Mouse (Mus musculus) CH12.LX (cell line): ENCODE results near the gene Tm4sf1. TPM values are rescaled to one million over a fixed set of nuclear protein-coding genes. Genes with fewer than 3 reads are reported as not detected.

Experiments
- DNase-seq: peaks from one replicate; pipeline ENCODE4 v3.0.0-alpha.2; 2013; ENCODE audit errors: extremely low read depth
- H3K27ac ChIP-seq: 2 replicates; pipeline ENCODE4 v1.5.1; 2012; ENCODE audit warnings: low read depth, mild to moderate bottlenecking, control low read depth, moderate library complexity; ENCODE audit not compliant: insufficient read depth
- H3K27me3 ChIP-seq: replicated peaks from 2 replicates; pipeline ENCODE3; 2012; ENCODE audit warnings: inconsistent platforms
- H3K36me3 ChIP-seq, 2 experiments: replicated peaks in 1 of 2; 2 replicates each; pipeline versions ENCODE3 to v1.6.1; 2012; ENCODE audit warnings: inconsistent platforms in 1 of 2, low read length in 1 of 2, mild to moderate bottlenecking in 1 of 2, mixed read lengths in 1 of 2, moderate library complexity in 1 of 2; ENCODE audit not compliant: control insufficient read depth in 1 of 2, insufficient read depth in 1 of 2
- H3K4me1 ChIP-seq, 2 experiments: 2 replicates each; pipeline ENCODE4 v1.6.1; 2012; ENCODE audit warnings: inconsistent platforms in 1 of 2, moderate library complexity in 1 of 2; ENCODE audit not compliant: insufficient read depth in 2 of 2, control insufficient read depth in 1 of 2
- H3K4me2 ChIP-seq: 2 replicates; pipeline ENCODE4 v1.6.1; 2012; ENCODE audit warnings: low read depth, mild to moderate bottlenecking, control low read depth; ENCODE audit not compliant: poor library complexity, insufficient read depth, severe bottlenecking
- H3K4me3 ChIP-seq, 3 experiments: fragments of 150-350 bp in 1 of 3; sonication (generic) in 1 of 3; replicated peaks in 1 of 3; 2 replicates each; pipeline versions ENCODE3 to v1.5.1; 2011 to 2012; ENCODE audit warnings: low read depth in 2 of 3, low read length in 2 of 3, mild to moderate bottlenecking in 2 of 3, moderate library complexity in 2 of 3, control low read depth in 1 of 3, improper control_type of control experiment in 1 of 3, inconsistent platforms in 1 of 3, mixed read lengths in 1 of 3; ENCODE audit not compliant: poor library complexity in 1 of 3
- H3K79me2 ChIP-seq: replicated peaks from 2 replicates; pipeline ENCODE4 v1.6.1; 2012; ENCODE audit warnings: mild to moderate bottlenecking, moderate library complexity; ENCODE audit not compliant: control insufficient read depth, poor library complexity, insufficient read depth, severe bottlenecking; ENCODE audit errors: extremely low read depth
- H3K9ac ChIP-seq: 2 replicates; pipeline ENCODE4 v1.6.1; 2012; ENCODE audit warnings: low read depth, mild to moderate bottlenecking, control low read depth, moderate library complexity; ENCODE audit not compliant: insufficient read depth
- H3K9me3 ChIP-seq: replicated peaks from 2 replicates; pipeline ENCODE3; 2012; ENCODE audit warnings: low read length, inconsistent platforms, mixed read lengths
- BHLHE40 ChIP-seq: IDR thresholded peaks from 2 replicates; pipeline ENCODE4 v1.6.1; 2011; ENCODE audit warnings: mild to moderate bottlenecking, low read depth, low read length, improper control_type of control experiment
- CHD1 ChIP-seq: IDR thresholded peaks from 2 replicates; pipeline ENCODE4 v1.6.1; 2012; ENCODE audit warnings: low read depth, low read length, improper control_type of control experiment, inconsistent platforms
- CHD2 ChIP-seq: IDR thresholded peaks from 2 replicates; pipeline ENCODE4 v1.6.1; 2011; ENCODE audit warnings: low read length, improper control_type of control experiment
- CTCF ChIP-seq, 2 experiments: IDR thresholded peaks in 1 of 2; conservative IDR thresholded peaks in 1 of 2; 2 replicates each; pipeline ENCODE4 v1.5.1; 2011 to 2012; ENCODE audit warnings: low read depth in 2 of 2, low read length in 2 of 2, improper control_type of control experiment in 1 of 2, inconsistent platforms in 1 of 2, mild to moderate bottlenecking in 1 of 2, moderate library complexity in 1 of 2
- ELF1 ChIP-seq: IDR thresholded peaks from 2 replicates; pipeline ENCODE4 v1.6.1; 2014; ENCODE audit warnings: low read depth, mild to moderate bottlenecking, inconsistent platforms, low read length, improper control_type of control experiment
- ETS1 ChIP-seq: conservative IDR thresholded peaks from 2 replicates; pipeline ENCODE4 v1.6.1; 2012; ENCODE audit warnings: low read depth, mild to moderate bottlenecking, inconsistent platforms, low read length, improper control_type of control experiment, moderate library complexity
- GABPA ChIP-seq: IDR thresholded peaks from 2 replicates; pipeline ENCODE4 v1.6.1; 2012; ENCODE audit warnings: low read depth, low read length, improper control_type of control experiment, inconsistent platforms; ENCODE audit not compliant: insufficient replicate concordance
- HCFC1 ChIP-seq: IDR thresholded peaks from 2 replicates; pipeline ENCODE4 v1.6.1; 2012; ENCODE audit warnings: low read depth, mild to moderate bottlenecking, inconsistent platforms, low read length, improper control_type of control experiment
- IRF4 ChIP-seq: IDR thresholded peaks from 2 replicates; pipeline ENCODE4 v1.6.1; 2014; ENCODE audit warnings: low read depth, mild to moderate bottlenecking, inconsistent platforms, low read length, improper control_type of control experiment
- JUND ChIP-seq: conservative IDR thresholded peaks from 2 replicates; pipeline ENCODE4 v1.6.1; 2011; ENCODE audit warnings: low read depth, low read length, improper control_type of control experiment
- KAT2A ChIP-seq: IDR thresholded peaks from 2 replicates; pipeline ENCODE4 v1.6.1; 2012; ENCODE audit warnings: low read length, improper control_type of control experiment, inconsistent platforms; ENCODE audit not compliant: insufficient replicate concordance
- MAFK ChIP-seq: IDR thresholded peaks from 2 replicates; pipeline ENCODE4 v1.6.1; 2011; ENCODE audit warnings: low read length, improper control_type of control experiment; ENCODE audit not compliant: insufficient replicate concordance
- MAX ChIP-seq: IDR thresholded peaks from 2 replicates; pipeline ENCODE4 v1.6.1; 2011; ENCODE audit warnings: low read length, improper control_type of control experiment
- MAZ ChIP-seq: IDR thresholded peaks from 2 replicates; pipeline ENCODE4 v1.6.1; 2012; ENCODE audit warnings: low read depth, mild to moderate bottlenecking, inconsistent platforms, low read length, improper control_type of control experiment, moderate library complexity
- MYC ChIP-seq: IDR thresholded peaks from 2 replicates; pipeline ENCODE4 v1.6.1; 2011; ENCODE audit warnings: low read depth, mild to moderate bottlenecking, improper control_type of control experiment, low read length
- NELFE ChIP-seq: IDR thresholded peaks from 2 replicates; pipeline ENCODE4 v1.6.1; 2011; ENCODE audit warnings: low read depth, low read length, improper control_type of control experiment
- POLR2A ChIP-seq: IDR thresholded peaks from 2 replicates; pipeline ENCODE4 v1.6.1; 2011; ENCODE audit warnings: low read depth, mild to moderate bottlenecking, improper control_type of control experiment, low read length
- POLR2AphosphoS2 ChIP-seq: IDR thresholded peaks from 2 replicates; pipeline ENCODE4 v1.6.1; 2011; ENCODE audit warnings: low read depth, low read length, improper control_type of control experiment
- RAD21 ChIP-seq: IDR thresholded peaks from 2 replicates; pipeline ENCODE4 v1.6.1; 2011; ENCODE audit warnings: low read depth, mild to moderate bottlenecking, low read length, improper control_type of control experiment, moderate library complexity
- RCOR1 ChIP-seq: conservative IDR thresholded peaks from 2 replicates; pipeline ENCODE4 v1.6.1; 2012; ENCODE audit warnings: low read depth, mild to moderate bottlenecking, inconsistent platforms, low read length, improper control_type of control experiment
- SIN3A ChIP-seq: IDR thresholded peaks from 2 replicates; pipeline ENCODE4 v1.6.1; 2012; ENCODE audit warnings: low read length, improper control_type of control experiment, inconsistent platforms
- SMC3 ChIP-seq: IDR thresholded peaks from 2 replicates; pipeline ENCODE4 v1.6.1; 2011; ENCODE audit warnings: low read depth, low read length, improper control_type of control experiment
- TCF12 ChIP-seq: IDR thresholded peaks from 2 replicates; pipeline ENCODE4 v1.6.1; 2014; ENCODE audit warnings: low read depth, mild to moderate bottlenecking, inconsistent platforms, low read length, improper control_type of control experiment
- USF1 ChIP-seq: IDR thresholded peaks from 2 replicates; pipeline ENCODE4 v1.6.1; 2014; ENCODE audit warnings: low read depth, mild to moderate bottlenecking, inconsistent platforms, low read length, improper control_type of control experiment
- USF2 ChIP-seq: conservative IDR thresholded peaks from 2 replicates; pipeline ENCODE4 v1.6.1; 2011; ENCODE audit warnings: low read depth, low read length, improper control_type of control experiment
- ZC3H11A ChIP-seq: IDR thresholded peaks from 2 replicates; pipeline ENCODE4 v1.6.1; 2012; ENCODE audit warnings: low read depth, mild to moderate bottlenecking, inconsistent platforms, low read length, improper control_type of control experiment
- ZKSCAN1 ChIP-seq: IDR thresholded peaks from 2 replicates; pipeline ENCODE4 v1.6.1; 2012; ENCODE audit warnings: low read depth, inconsistent platforms, low read length, improper control_type of control experiment, borderline replicate concordance
- ZMIZ1 ChIP-seq: IDR thresholded peaks from 2 replicates; pipeline ENCODE4 v1.6.1; 2012; ENCODE audit warnings: low read depth, mild to moderate bottlenecking, inconsistent platforms, low read length, improper control_type of control experiment
- ZNF384 ChIP-seq: IDR thresholded peaks from 2 replicates; pipeline ENCODE4 v1.6.1; 2012; ENCODE audit warnings: low read depth, low read length, improper control_type of control experiment, inconsistent platforms
- dilution Hi-C: fragments of 300-500 bp; cut with MboI; formaldehyde crosslinking; loops from 2 replicates; pipeline ENCODE4 v1.14.3; 2020; ENCODE audit warnings: low sequenced_read_pairs; ENCODE audit not compliant: extremely low pct_unique_long_range_greater_than_20kb, extremely low pct_ligation_motif_present
- in situ Hi-C: fragments of 300-500 bp; cut with MboI; formaldehyde crosslinking; loops from 3 replicates; pipeline ENCODE4 v1.14.3; 2019; ENCODE audit warnings: low sequenced_read_pairs, low pct_ligation_motif_present, low pct_unique_long_range_greater_than_20kb, mixed read lengths
- polyA plus RNA-seq: library from polyadenylated mRNA; unstranded; fragments of >175 nt; gene quantifications from 2 replicates; pipeline ENCODE4 v1.2.1, GENCODE M21; 2012; ENCODE audit warnings: low read depth; ENCODE audit not compliant: insufficient read length
- total RNA-seq, 2 experiments: library from RNA; depleted of rRNA; stranded (reverse); fragments of 300-350 nt in 1 of 2; fragments of >200 nt in 1 of 2; gene quantifications; 2 replicates each; pipeline ENCODE4 v1.2.3; 2012 to 2014

Tm4sf1 gene
- total and polyA plus RNA-seq, 3 experiments: not detected

- TF ChIP-seq CHD2: no peak
- TF ChIP-seq POLR2AphosphoS2: no peak
- TF ChIP-seq GABPA: no peak
- no peak for TF ChIP-seq ELF1
- no peak for TF ChIP-seq ETS1
- no peak for TF ChIP-seq MAFK
- no peak for TF ChIP-seq HCFC1
- no peak for TF ChIP-seq MAX
- no peak for TF ChIP-seq JUND
- no peak for TF ChIP-seq USF2
- no peak for TF ChIP-seq ZNF384
- no peak for TF ChIP-seq POLR2A
- TF ChIP-seq IRF4: no peak
- no peak for TF ChIP-seq CTCF (conservative IDR thresholded peaks at IDR 0.05 in 1 of 2, IDR thresholded peaks at IDR 0.05 in 1 of 2; ENCODE audit: low read depth in 2 of 2, low read length in 2 of 2)
- TF ChIP-seq, all 38 proteins: peak for 0
- H3K27me3 ChIP-seq: no peaks in the 10 kb centered on the region
- no peak overlapping the region for H3K9ac ChIP-seq
- dilution Hi-C loops (no loop called here), in situ Hi-C loops (loop anchor here (25.0 kb wide), 1 partner anchor 360 kb away; no protein-coding TSS in a partner anchor)
- no peaks in the 10 kb centered on the region for H3K36me3 ChIP-seq
- no peaks in the 10 kb centered on the region for H3K9me3 ChIP-seq
- no peaks in the 10 kb centered on the region for H3K4me1 ChIP-seq
- no peak overlapping the region for H3K4me2 ChIP-seq
- H3K27ac ChIP-seq: no peak overlapping the region
- no peak overlapping the region for H3K4me3 ChIP-seq
- H3K79me2 ChIP-seq: no peaks in the 10 kb centered on the region
- no peak for DNase-seq
Observed at GRCm38 (mm10) chr3:57252551-57252950, 49.2 kb downstream of the Tm4sf1 start.

GRCm38 (mm10) chr3:57245242-57245641, 56.5 kb downstream of the Tm4sf1 start:
- Histone ChIP-seq H3K9me3 (no peaks in the 10 kb centered on the region), H3K36me3 (no peaks in the 10 kb centered on the region), H3K4me3 (no peak overlapping the region), H3K4me1 (no peaks in the 10 kb centered on the region), H3K27me3 (no peaks in the 10 kb centered on the region), H3K27ac (no peak overlapping the region), H3K4me2 (no peak overlapping the region), H3K79me2 (no peaks in the 10 kb centered on the region), H3K9ac (no peak overlapping the region)
- in situ Hi-C loops: no loop called here
- no peak for DNase-seq
- TF ChIP-seq ZNF384: no peak
- no peak for TF ChIP-seq SIN3A
- no peak for TF ChIP-seq TCF12
- no peak for TF ChIP-seq NELFE
- no peak for TF ChIP-seq BHLHE40
- no peak for TF ChIP-seq MYC
- TF ChIP-seq HCFC1: no peak
- TF ChIP-seq ZC3H11A: no peak
- no peak for TF ChIP-seq CHD1
- no peak for TF ChIP-seq KAT2A
- TF ChIP-seq ZMIZ1: no peak
- no peak for TF ChIP-seq ZKSCAN1
- no peak for TF ChIP-seq MAX
- no peak for TF ChIP-seq ETS1
- TF ChIP-seq SMC3: no peak
- no peak for TF ChIP-seq RAD21
- TF ChIP-seq USF2: no peak
- TF ChIP-seq RCOR1: no peak
- TF ChIP-seq MAZ: no peak
- TF ChIP-seq USF1: no peak
- dilution Hi-C loops: no loop called here
